Mouse (Mus musculus): Measurements from ENCODE around the gene Atf3.

The Atf3 gene

GRCm38 (mm10) chr1:191217939-191218338 is at the start of gene Atf3:
TSS of gene Atf3 (minus strand) at chr1:191218039.
- DNase-seq (ENCODE audit: low read depth) = no peak

- DNase-seq (ENCODE audit: low read depth) = no peak
Observed at GRCm38 (mm10) chr1:191267162-191267561, 49.3 kb upstream of the Atf3 start.

- no peak for DNase-seq (ENCODE audit: low read depth)
Observed at GRCm38 (mm10) chr1:191263471-191263870, 45.6 kb upstream of the Atf3 start.

GRCm38 (mm10) chr1:191261861-191262260 is 44.0 kb upstream of the Atf3 start:
- no peak for DNase-seq (ENCODE audit: low read depth)

- DNase-seq (ENCODE audit: low read depth) = no peak
Observed at GRCm38 (mm10) chr1:191259661-191260060, 41.8 kb upstream of the Atf3 start.

- DNase-seq (ENCODE audit: low read depth) = no peak
Observed at GRCm38 (mm10) chr1:191259121-191259520, 41.3 kb upstream of the Atf3 start.

- DNase-seq (ENCODE audit: low read depth) = no peak
Observed at GRCm38 (mm10) chr1:191258521-191258920, 40.7 kb upstream of the Atf3 start.

GRCm38 (mm10) chr1:191257981-191258380 is 40.1 kb upstream of the Atf3 start:
- DNase-seq (ENCODE audit: low read depth) = no peak

GRCm38 (mm10) chr1:191257351-191257771 is 39.5 kb upstream of the Atf3 start:
- DNase-seq (ENCODE audit: low read depth) = no peak

GRCm38 (mm10) chr1:191256566-191257350 is 38.9 kb upstream of the Atf3 start:
- no peak for DNase-seq (ENCODE audit: low read depth)

GRCm38 (mm10) chr1:191256134-191256533 is 38.3 kb upstream of the Atf3 start:
- no peak for DNase-seq (ENCODE audit: low read depth)

- no peak for DNase-seq (ENCODE audit: low read depth)
Observed at GRCm38 (mm10) chr1:191254448-191254847, 36.6 kb upstream of the Atf3 start.

- no peak for DNase-seq (ENCODE audit: low read depth)
Observed at GRCm38 (mm10) chr1:191253636-191254035, 35.8 kb upstream of the Atf3 start.

GRCm38 (mm10) chr1:191249975-191250374 is 32.1 kb upstream of the Atf3 start:
- no peak for DNase-seq (ENCODE audit: low read depth)

- no peak for DNase-seq (ENCODE audit: low read depth)
Observed at GRCm38 (mm10) chr1:191248423-191248822, 30.6 kb upstream of the Atf3 start.

- no peak for DNase-seq (ENCODE audit: low read depth)
Observed at GRCm38 (mm10) chr1:191247561-191247960, 29.7 kb upstream of the Atf3 start.

- no peak for DNase-seq (ENCODE audit: low read depth)
Observed at GRCm38 (mm10) chr1:191243855-191244254, 26.0 kb upstream of the Atf3 start.

- no peak for DNase-seq (ENCODE audit: low read depth)
Observed at GRCm38 (mm10) chr1:191242065-191242698, 24.3 kb upstream of the Atf3 start.

- no peak for DNase-seq (ENCODE audit: low read depth)
Observed at GRCm38 (mm10) chr1:191241574-191241973, 23.7 kb upstream of the Atf3 start.

- no peak for DNase-seq (ENCODE audit: low read depth)
Observed at GRCm38 (mm10) chr1:191239602-191240001, 21.8 kb upstream of the Atf3 start.

- no peak for DNase-seq (ENCODE audit: low read depth)
Observed at GRCm38 (mm10) chr1:191235788-191236542, 18.1 kb upstream of the Atf3 start.

- no peak for DNase-seq (ENCODE audit: low read depth)
Observed at GRCm38 (mm10) chr1:191234837-191235236, 17.0 kb upstream of the Atf3 start.
